Mouse (Mus musculus) hindbrain, embryonic 12.5 days (tissue): ENCODE measurements at regions not wholly inside any gene's neighbourhood (a gene's known extent, or its start where the extent isn't known, plus 50 kb on each side); places are given as distances from the start of the nearest gene placed in this dataset.

Experiments used
- ATAC-seq: fragments of 200-750 bp; cut with Nextera tagmentation; 2 replicates; pipeline ENCODE4 v1.8.0; 2017; ENCODE audit warnings: moderate TSS enrichment; ENCODE audit not compliant: low FRiP score
- H3K27ac ChIP-seq: fragments of 300-500 bp; sonication (generic); 2 replicates; pipeline ENCODE4 v1.5.1; 2016; ENCODE audit warnings: mild to moderate bottlenecking
- H3K27me3 ChIP-seq: fragments of 300-500 bp; sonication (generic); 2 replicates; pipeline ENCODE4 v1.6.1; 2016; ENCODE audit warnings: mild to moderate bottlenecking
- H3K36me3 ChIP-seq: fragments of 300-500 bp; sonication (generic); 2 replicates; pipeline ENCODE4 v1.6.1; 2016; ENCODE audit warnings: mild to moderate bottlenecking
- H3K4me1 ChIP-seq: fragments of 300-500 bp; sonication (generic); 2 replicates; pipeline ENCODE4 v1.6.1; 2016
- H3K4me2 ChIP-seq: fragments of 300-500 bp; sonication (generic); replicated peaks from 2 replicates; pipeline ENCODE4 v1.6.1; 2016; ENCODE audit warnings: mild to moderate bottlenecking
- H3K4me3 ChIP-seq: fragments of 300-500 bp; sonication (generic); 2 replicates; pipeline ENCODE4 v1.5.1; 2016; ENCODE audit warnings: mild to moderate bottlenecking
- H3K9ac ChIP-seq: fragments of 300-500 bp; sonication (generic); 2 replicates; pipeline ENCODE4 v1.6.1; 2016; ENCODE audit warnings: mild to moderate bottlenecking, moderate library complexity
- H3K9me3 ChIP-seq: fragments of 300-500 bp; sonication (generic); replicated peaks from 2 replicates; pipeline ENCODE4 v1.6.1; 2016; ENCODE audit warnings: mild to moderate bottlenecking
- WGBS: fragments of 180-500 bp; shearing (Covaris S2); methylation state at CpG from one replicate; pipeline ENCODE4 v1.1.7; 2016; 5-methylcytosine and 5-hydroxymethylcytosine counted together

DNA sequence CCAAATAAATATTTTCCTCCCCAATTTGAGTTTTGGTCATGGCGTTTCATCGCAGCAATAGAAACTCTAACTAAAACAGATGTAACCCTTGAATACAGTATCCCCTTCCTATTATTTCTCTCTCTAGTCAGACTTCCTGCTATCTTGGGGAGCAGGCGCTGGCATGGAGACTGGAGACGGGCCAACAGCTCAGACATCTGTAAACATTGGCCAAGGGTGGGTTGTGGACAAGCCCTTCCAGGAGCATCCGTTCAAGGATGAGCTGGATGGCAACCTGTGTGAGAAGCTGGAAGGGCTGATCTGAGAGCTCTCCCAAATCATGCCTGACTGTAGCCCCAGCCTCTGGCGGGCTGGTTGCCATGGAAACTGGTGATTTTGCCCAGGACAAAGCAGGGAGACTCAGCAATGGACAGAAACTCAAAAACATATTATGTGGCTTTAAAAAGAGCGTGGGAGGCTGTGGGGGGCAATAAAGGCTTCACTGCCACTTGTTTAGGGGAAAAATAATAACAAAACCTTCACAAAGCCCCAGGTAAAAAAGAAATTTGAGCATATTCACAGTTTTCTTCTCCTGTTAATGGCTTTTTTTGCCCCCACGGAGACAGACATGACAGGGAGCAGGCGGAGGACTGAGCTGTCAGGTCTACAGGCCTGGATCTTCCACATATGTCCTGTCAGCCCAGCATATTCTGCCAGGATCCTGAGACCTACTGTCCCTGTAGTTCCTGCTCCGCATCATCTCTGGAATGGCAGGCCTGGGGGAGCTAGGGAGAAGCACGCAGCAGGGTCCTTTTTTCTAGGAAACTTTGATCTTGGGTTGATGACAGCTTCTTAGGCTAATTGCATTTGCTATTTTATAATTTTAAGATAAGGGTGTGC is 113.0 kb downstream of the Chst1 start:
- peak; percentile 52; the same call in 1 of the 2 replicates for ATAC-seq
- H3K4me3 ChIP-seq = no peak overlapping the region
- no peak overlapping the region for H3K4me2 ChIP-seq
- WGBS = 54% methylated on average over 11 of the region's 11 CpGs
- H3K27ac ChIP-seq = 0 out of 2 replicates have a peak overlapping the region, but pooled peaks have one; percentile 44
- H3K36me3 ChIP-seq = no peaks in the 10 kb centered on the region
- peaks cover 25% of the 10 kb centered on the region for H3K4me1 ChIP-seq
- no peak overlapping the region for H3K9ac ChIP-seq
- no peaks in the 10 kb centered on the region for H3K9me3 ChIP-seq
- peaks cover 5% of the 10 kb centered on the region; the same call in 1 of the 2 replicates for H3K27me3 ChIP-seq

DNA sequence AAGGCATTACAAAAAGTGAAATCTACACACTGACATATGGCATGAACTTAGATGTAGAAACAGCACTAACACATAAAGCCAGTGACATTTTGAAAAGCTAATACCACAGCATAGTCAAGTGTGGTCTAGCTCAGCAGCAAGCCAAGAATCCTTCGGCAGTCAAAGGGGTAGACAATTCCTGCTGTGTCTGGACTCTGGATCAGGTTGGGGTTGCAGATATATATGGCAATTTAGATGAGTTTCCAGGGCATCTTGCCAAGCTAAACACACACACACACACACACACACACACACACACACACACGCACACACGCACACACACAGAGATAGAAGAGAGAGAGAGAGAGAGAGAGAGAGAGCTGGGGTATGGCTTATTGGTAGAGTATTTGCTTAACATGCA is 118.2 kb downstream of the Chst1 start:
- no peak overlapping the region for H3K4me3 ChIP-seq
- H3K9ac ChIP-seq = no peak overlapping the region
- no peak overlapping the region for H3K27ac ChIP-seq
- H3K27me3 ChIP-seq = no peaks in the 10 kb centered on the region
- WGBS = 86% methylated on average over 2 of the region's 3 CpGs
- no peaks in the 10 kb centered on the region for H3K36me3 ChIP-seq
- no peak for ATAC-seq
- no peaks in the 10 kb centered on the region for H3K9me3 ChIP-seq
- H3K4me1 ChIP-seq = peaks cover 8% of the 10 kb centered on the region
- no peak overlapping the region for H3K4me2 ChIP-seq

DNA sequence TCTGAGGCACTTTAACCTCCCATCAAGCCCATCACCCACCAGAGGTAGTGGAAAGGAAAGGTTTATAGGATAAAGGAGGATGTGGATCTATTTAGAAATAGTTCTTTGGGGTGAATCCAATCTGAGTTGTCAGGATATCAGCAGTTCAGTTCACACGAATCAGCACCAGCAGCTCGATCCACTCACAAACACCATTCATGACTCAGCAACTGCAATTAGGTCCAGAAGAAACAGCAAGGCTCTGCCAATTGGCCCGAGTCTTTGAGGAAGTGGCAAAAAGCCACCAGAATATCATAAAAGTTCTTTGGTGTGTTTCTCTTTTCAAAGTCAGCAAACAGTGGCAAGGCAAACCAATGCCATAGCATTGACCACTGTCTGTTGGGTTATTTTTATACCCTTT is 122.4 kb downstream of the Chst1 start:
- 83% methylated on average over 3 of the region's 3 CpGs for WGBS
- ATAC-seq = no peak
- H3K9me3 ChIP-seq = no peaks in the 10 kb centered on the region

DNA sequence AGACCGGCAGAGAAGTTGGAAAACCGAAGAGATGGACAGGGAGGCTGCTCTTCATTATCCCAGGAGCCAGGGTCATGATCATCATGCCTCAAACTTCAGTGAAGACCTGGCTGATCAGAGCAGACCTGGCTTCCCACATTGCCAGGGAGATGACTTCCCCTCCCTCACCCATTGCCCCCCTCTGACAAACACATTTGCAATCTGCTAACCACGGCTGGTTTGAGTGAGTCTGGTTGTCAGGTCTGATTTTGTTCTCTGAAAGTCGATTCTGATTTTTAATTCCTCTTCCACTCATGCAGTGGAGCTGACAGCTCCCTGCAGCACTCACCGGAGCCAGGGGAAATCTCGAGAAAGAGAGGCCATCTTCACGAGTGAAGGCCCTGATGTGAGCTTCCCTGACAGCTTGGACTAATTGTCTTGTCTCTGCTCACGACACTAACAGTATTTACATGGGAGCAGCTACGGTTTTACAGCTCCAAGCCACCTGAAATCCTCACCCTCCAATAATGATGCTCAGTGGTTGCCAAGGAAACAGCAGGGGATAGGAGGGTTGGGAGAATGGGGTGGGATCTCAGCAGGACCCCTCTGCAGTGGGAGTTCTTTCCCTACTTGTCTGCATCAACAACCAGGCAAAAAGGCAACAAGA is 124.2 kb downstream of the Chst1 start:
- Histone ChIP-seq H3K4me2 (no peak overlapping the region), H3K27ac (peak overlapping the region; percentile 24; the same call in 1 of the 2 replicates)
- ATAC-seq = peak; percentile 70

More for the DNA sequence above, 122.4 kb downstream of the Chst1 start:
- Histone ChIP-seq H3K9ac (no peak overlapping the region), H3K4me3 (no peak overlapping the region), H3K4me2 (no peak overlapping the region), H3K27ac (no peak overlapping the region), H3K27me3 (no peaks in the 10 kb centered on the region), H3K4me1 (peaks cover 17% of the 10 kb centered on the region), H3K36me3 (no peaks in the 10 kb centered on the region)

DNA sequence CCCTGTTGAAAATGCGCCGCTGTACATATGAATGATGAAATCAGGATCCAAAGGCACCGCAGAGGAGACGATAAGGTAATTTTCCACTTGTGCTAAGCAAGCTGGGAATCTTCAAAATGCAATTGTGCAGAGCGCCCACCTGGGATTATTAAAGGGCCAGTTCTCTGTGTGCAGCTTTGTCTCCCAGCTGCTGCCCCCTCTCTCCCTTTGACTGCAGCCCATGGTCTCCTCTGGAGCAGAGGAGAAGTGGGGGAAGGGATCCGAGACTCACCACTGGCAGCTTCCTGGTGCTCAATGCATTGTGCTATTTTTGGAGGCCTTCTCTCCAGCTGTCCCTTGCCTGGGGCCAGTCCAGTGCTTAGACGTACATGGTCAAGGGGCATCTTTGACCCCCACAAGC is 127.1 kb downstream of the Chst1 start:
- Histone ChIP-seq H3K9ac (no peak overlapping the region), H3K4me3 (no peak overlapping the region), H3K36me3 (no peaks in the 10 kb centered on the region), H3K27me3 (no peaks in the 10 kb centered on the region), H3K9me3 (no peaks in the 10 kb centered on the region), H3K4me1 (peaks cover 22% of the 10 kb centered on the region), H3K4me2 (no peak overlapping the region), H3K27ac (peak overlapping the region; percentile 77)
- peak; percentile 64 for ATAC-seq
- WGBS = 38% methylated on average over 7 of the region's 7 CpGs

More for the DNA sequence above, 124.2 kb downstream of the Chst1 start:
- Histone ChIP-seq H3K9me3 (no peaks in the 10 kb centered on the region), H3K4me1 (peaks cover 22% of the 10 kb centered on the region), H3K27me3 (no peaks in the 10 kb centered on the region), H3K4me3 (no peak overlapping the region), H3K9ac (no peak overlapping the region), H3K36me3 (no peaks in the 10 kb centered on the region)
- 41% methylated on average over 9 of the region's 9 CpGs for WGBS

DNA sequence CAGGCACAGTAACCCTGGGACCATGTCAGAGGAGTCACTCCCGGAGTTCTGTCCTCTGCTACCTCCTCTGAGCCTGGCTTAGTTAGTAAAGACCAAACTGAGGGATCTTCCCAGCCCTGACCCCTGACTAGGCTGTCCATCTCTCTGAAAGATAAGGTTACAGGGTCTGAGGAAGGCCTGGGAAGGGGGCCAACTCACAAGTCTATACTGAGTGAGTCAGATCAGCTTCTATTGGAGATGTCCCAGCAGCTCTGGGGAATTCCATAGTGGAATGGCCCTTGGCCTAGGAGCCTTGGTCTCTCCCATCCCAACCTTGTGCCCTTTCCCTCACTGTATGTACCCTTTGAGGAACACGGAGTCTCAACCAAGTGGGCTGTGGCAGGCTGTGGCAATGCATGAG is 127.7 kb downstream of the Chst1 start:
- Histone ChIP-seq H3K27ac (peak overlapping the region; percentile 77), H3K9me3 (no peaks in the 10 kb centered on the region), H3K4me3 (no peak overlapping the region), H3K4me1 (peaks cover 22% of the 10 kb centered on the region), H3K36me3 (no peaks in the 10 kb centered on the region), H3K4me2 (no peak overlapping the region), H3K27me3 (no peaks in the 10 kb centered on the region), H3K9ac (no peak overlapping the region)
- ATAC-seq = no peak
- WGBS = 93% methylated on average over 2 of the region's 2 CpGs

DNA sequence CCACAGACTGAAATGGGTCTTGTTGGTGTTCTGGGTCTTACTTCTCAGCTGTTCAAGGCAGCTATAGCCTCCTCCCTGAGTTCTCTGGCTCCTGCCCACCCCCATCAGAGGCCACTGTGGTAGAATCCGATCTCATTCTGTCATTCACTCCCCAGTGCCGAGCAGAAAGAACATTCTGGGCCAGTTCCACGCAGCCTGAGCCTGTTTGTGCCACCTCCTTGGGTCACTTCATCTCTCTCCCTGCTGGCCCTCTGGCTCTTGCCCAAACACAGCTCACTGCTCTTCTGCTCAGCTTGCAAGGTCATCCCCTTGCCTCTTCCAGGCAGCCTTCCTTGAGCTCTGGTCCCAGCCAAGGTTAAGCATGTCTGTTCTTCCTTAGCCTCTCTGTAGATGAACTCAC is 128.9 kb downstream of the Chst1 start:
- Histone ChIP-seq H3K4me2 (no peak overlapping the region), H3K27ac (no peak overlapping the region), H3K27me3 (no peaks in the 10 kb centered on the region), H3K9ac (no peak overlapping the region), H3K4me3 (no peak overlapping the region), H3K9me3 (no peaks in the 10 kb centered on the region), H3K4me1 (peaks cover 22% of the 10 kb centered on the region), H3K36me3 (no peaks in the 10 kb centered on the region)
- WGBS = 61% methylated on average over 3 of the region's 3 CpGs
- no peak for ATAC-seq

DNA sequence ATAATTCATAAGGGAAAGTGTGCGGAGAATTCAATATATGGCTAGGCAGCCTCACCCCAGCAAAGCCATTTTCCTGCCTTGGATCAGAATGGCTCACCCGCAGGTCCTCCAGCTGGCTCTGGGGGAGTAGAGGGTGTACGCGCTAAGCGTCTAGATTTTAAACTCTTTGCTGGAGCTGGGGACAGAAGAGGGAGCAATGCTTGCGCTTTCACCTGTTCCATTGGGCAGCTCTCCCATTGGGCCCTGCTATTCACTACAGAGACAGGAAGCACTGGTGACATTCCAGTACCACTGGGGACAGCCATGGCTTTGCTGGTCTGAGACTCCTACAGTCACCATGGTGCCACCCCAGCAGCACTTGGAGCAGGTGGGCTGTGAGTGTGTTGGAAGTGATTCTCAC is 130.9 kb downstream of the Chst1 start:
- no peak for ATAC-seq
- H3K36me3 ChIP-seq = no peaks in the 10 kb centered on the region
- no peak overlapping the region for H3K27ac ChIP-seq
- H3K9ac ChIP-seq = no peak overlapping the region
- H3K27me3 ChIP-seq = no peaks in the 10 kb centered on the region
- 99% methylated on average over 6 of the region's 6 CpGs for WGBS
- H3K4me2 ChIP-seq = no peak overlapping the region
- H3K4me3 ChIP-seq = no peak overlapping the region
- peaks cover 13% of the 10 kb centered on the region for H3K4me1 ChIP-seq
- H3K9me3 ChIP-seq = no peaks in the 10 kb centered on the region

DNA sequence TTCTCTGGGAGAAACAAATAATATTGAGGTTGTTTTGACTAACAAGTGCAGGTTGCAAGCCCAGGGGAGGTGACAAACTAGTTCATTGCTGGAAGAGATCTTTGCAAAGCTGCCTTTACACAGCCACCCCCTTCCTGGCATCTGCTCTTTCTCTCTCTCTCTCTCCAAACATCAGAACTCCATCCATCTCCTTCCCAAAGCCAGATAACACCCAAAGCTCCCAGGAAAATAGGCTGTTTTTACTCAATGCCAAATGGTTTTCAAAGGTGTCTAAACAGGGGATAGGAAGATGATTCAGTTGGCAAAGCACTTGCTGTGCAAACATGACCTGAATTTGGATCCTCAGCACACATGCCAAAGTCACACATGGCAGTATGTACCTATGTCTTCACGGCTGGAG is 133.9 kb downstream of the Chst1 start:
- no peaks in the 10 kb centered on the region for H3K36me3 ChIP-seq
- peaks cover 5% of the 10 kb centered on the region; the same call in 1 of the 2 replicates for H3K4me1 ChIP-seq
- H3K9ac ChIP-seq = no peak overlapping the region
- no peak overlapping the region for H3K4me3 ChIP-seq
- no peaks in the 10 kb centered on the region for H3K27me3 ChIP-seq
- no peak overlapping the region for H3K4me2 ChIP-seq
- WGBS = 97% methylated on average over 1 of the region's 1 CpGs
- H3K27ac ChIP-seq = no peak overlapping the region
- no peak for ATAC-seq
- H3K9me3 ChIP-seq = no peaks in the 10 kb centered on the region

DNA sequence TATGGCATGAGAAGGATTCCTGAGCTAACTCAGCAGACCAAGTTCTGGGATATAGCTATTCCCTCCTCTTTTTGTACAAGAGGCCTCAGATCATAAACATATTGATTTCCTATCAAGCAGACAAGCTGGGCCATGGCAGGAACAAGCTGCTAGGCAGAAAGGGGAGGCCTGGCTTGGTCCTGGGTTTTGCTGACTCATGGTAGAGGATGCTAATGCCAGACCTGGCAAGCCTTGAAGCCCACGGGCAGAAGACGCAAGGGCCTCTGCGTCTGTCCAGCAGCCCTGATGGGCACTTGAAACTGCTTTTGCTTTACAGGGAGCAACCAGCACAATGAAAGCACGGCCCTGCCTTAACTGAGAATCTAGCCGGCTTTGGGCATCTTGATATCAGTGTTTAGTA is 136.3 kb downstream of the Chst1 start:
- no peak overlapping the region for H3K27ac ChIP-seq
- H3K27me3 ChIP-seq = no peaks in the 10 kb centered on the region
- H3K4me1 ChIP-seq = peaks cover 5% of the 10 kb centered on the region; the same call in 1 of the 2 replicates
- no peak overlapping the region for H3K9ac ChIP-seq
- H3K4me3 ChIP-seq = no peak overlapping the region
- no peak overlapping the region for H3K4me2 ChIP-seq
- H3K36me3 ChIP-seq = no peaks in the 10 kb centered on the region
- ATAC-seq = no peak
- WGBS = 82% methylated on average over 5 of the region's 5 CpGs
- H3K9me3 ChIP-seq = no peaks in the 10 kb centered on the region

DNA sequence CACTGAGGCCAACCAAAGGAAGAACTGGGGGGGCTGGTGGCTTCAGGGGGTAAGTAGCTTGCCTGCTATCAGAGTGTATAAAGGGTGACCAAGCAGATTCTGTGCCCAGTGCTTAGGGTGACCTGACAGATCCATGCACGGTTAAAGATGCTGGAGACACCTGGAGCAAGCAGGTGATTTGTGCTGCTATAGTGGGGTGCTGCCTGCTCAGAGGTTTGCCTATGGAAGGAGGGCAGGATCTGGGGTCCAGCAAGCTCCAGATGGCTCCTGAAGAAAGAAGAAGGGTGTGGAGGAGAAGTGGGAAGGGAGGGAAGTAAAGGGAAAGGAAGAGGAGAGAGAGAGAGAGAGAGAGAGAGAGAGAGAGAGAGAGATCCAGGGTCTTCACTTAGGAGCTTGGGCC is 137.8 kb downstream of the Chst1 start:
- H3K36me3 ChIP-seq = no peaks in the 10 kb centered on the region
- H3K4me2 ChIP-seq = no peak overlapping the region
- no peaks in the 10 kb centered on the region for H3K27me3 ChIP-seq
- no peak for ATAC-seq
- no peak overlapping the region for H3K4me3 ChIP-seq
- 83% methylated on average over 1 of the region's 1 CpGs for WGBS
- peaks cover 5% of the 10 kb centered on the region; the same call in 1 of the 2 replicates for H3K4me1 ChIP-seq
- H3K27ac ChIP-seq = no peak overlapping the region
- H3K9me3 ChIP-seq = no peaks in the 10 kb centered on the region
- no peak overlapping the region for H3K9ac ChIP-seq

DNA sequence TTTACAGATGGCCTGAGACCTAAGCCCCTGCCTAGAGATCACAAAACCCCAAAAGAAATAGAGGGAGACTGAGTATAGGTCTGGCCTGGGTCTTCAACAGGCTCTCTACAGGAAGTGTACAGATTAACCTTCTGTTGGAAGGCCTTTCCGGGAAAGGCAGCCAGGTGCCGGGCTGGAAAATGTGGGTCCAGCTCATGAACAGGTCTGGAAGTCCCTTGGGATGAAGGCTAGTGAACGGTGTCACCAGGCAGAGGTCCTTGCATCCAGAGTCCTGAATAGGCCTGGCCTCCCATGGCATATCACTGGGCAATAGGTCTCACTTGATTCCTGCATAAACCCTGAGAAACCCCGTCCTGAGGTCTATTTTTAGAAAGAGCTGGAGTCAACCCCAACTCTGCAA is 140.1 kb downstream of the Chst1 start:
- no peaks in the 10 kb centered on the region for H3K36me3 ChIP-seq
- ATAC-seq = no peak
- H3K9ac ChIP-seq = no peak overlapping the region
- H3K9me3 ChIP-seq = no peaks in the 10 kb centered on the region
- no peaks in the 10 kb centered on the region; the same call in 1 of the 2 replicates for H3K27me3 ChIP-seq
- no peak overlapping the region for H3K27ac ChIP-seq
- H3K4me1 ChIP-seq = peaks cover 8% of the 10 kb centered on the region
- no peak overlapping the region for H3K4me3 ChIP-seq
- WGBS = 90% methylated on average over 4 of the region's 4 CpGs
- no peak overlapping the region for H3K4me2 ChIP-seq
